Mouse (Mus musculus): ENCODE measurements around the gene Il5. TPM values are rescaled to one million over a fixed set of nuclear protein-coding genes. Genes with fewer than 3 reads are reported as not detected.

Gene Il5
- total and polyA plus RNA-seq, 2 experiments from 2014 or later: 0.10 to 0.29 TPM

DNA sequence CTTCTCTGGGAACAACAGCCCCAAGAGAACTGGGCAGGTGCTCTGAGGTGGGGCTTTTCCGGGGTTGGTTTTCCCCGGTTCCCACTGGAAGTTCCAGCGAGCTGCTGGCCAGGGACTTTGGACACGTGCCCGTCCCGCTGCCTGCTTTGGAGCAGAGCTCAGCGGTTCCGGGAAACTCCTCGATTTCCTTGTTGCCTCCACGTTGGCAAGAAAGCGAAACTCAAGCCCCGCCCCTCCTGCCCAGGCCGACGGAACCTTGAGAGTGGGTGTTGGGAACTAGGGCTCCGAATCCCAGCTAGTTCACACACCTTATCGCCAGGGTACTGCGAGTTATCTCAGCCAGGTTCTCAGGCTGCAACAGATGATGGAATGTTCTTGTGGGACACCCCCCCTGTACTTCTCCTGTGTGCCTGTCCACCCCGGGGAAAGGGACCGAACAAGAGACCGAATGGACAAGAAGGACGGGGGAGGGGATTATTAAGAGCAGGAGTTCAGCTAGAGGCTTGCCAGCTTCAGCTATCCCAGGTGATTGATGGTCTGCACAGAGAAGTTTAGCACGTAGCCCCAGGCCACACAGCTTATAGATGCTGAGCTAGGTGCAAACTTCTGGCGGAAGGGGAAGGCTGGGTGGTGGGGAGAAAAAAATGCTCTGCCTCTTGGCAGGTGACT lies 42.4 kb downstream of the Il5 start:
- no peak for ATAC-seq
- H3K27ac ChIP-seq (ENCODE audit: low read depth, low read length): 0 out of 2 replicates have a peak overlapping the region, but pooled peaks have one; percentile 22
- peak overlapping the region; percentile 35; the same call in 1 of the 2 replicates for H3K9ac ChIP-seq

DNA sequence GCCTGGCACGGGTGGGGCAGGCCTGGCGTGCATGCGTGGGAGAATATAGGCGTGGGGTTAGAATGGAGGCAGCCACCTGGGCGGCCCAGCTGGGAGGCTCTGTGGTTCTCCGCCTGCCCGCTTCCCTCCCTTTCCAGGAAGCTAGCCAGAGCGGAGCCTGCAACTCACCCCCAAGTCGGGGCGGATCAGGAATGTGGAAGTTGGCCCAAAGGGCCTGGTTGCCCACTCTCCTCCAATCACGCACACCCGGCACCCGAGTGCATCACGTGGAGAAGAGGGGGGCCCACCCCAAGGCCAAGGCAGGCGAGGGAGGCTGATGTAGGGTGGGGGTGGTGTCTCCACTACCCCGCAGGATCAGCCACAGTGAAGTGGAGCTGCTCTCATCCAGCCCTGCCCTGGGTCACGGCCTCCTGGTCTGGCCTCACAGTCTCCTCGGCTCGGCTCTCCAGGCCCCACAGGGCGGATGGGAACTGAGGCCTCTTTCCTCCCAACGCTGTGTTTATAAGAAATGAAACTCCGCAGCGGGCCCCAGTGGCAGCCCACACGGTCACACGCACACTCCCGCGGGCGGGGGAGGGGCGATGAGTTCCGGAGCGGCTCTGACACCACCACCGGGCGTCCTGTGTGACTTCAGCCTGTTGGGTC lies 43.0 kb downstream of the Il5 start:
- peak overlapping the region; percentile 26 for H3K4me3 ChIP-seq (ENCODE audit: low read depth, low read length)

More for the DNA sequence above, 42.4 kb downstream of the Il5 start:
- 5% methylated on average over 23 of the region's 23 CpGs for WGBS
- peak overlapping the region; percentile 26; the same call in 1 of the 2 replicates for H3K4me3 ChIP-seq (ENCODE audit: low read depth, low read length)
- H3K9me3 ChIP-seq (ENCODE audit: low read length): no peaks in the 10 kb centered on the region
- 0 out of 2 replicates have a peak, but pooled peaks cover 7% of the 10 kb centered on the region for H3K4me1 ChIP-seq (ENCODE audit: insufficient read depth)
- no peaks in the 10 kb centered on the region for H3K36me3 ChIP-seq (ENCODE audit: insufficient read depth)
- peak; percentile 36 for DNase-seq
- peaks cover 13% of the 10 kb centered on the region; the same call in 1 of the 2 replicates for H3K27me3 ChIP-seq (ENCODE audit: insufficient read depth, low read length)
- no peak for TF ChIP-seq CTCF (IDR thresholded peaks at IDR 0.05; ENCODE audit: low read depth)
- H3K4me2 ChIP-seq (ENCODE audit: low read depth): peak overlapping the region; percentile 59

DNA sequence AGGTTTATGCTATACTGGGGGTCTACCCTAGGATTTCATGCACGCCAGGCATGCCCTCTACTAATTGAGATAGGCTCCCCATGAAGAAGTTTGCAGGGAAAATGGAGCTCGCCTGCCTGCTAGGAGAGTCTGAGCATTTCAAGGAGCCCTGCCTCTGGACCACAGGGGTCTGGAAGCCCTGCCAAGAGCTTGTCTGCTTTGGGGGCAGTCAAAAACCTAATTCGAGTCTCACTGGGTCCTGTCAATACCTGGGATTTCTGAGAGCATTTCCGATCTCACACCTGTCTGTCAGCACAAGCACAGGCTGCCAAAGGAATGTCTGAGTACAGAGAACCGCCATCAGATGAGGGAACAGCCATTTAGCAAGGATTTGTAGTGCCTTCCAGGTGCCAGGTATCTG lies 44.0 kb downstream of the Il5 start:
- Histone ChIP-seq H3K4me1 (ENCODE audit: insufficient read depth) (0 out of 2 replicates have a peak, but pooled peaks cover 7% of the 10 kb centered on the region), H3K4me3 (ENCODE audit: low read depth, low read length) (no peak overlapping the region), H3K36me3 (ENCODE audit: insufficient read depth) (no peaks in the 10 kb centered on the region), H3K4me2 (ENCODE audit: low read depth) (no peak overlapping the region), H3K27me3 (ENCODE audit: insufficient read depth, low read length) (peaks cover 13% of the 10 kb centered on the region; the same call in 1 of the 2 replicates), H3K9ac (no peak overlapping the region), H3K9me3 (ENCODE audit: low read length) (no peaks in the 10 kb centered on the region), H3K27ac (ENCODE audit: low read depth, low read length) (no peak overlapping the region)
- no peak for ATAC-seq
- TF ChIP-seq CTCF (IDR thresholded peaks at IDR 0.05; ENCODE audit: low read depth): no peak
- DNase-seq: no peak
- WGBS: 46% methylated on average over 5 of the region's 5 CpGs

More for the DNA sequence above, 43.0 kb downstream of the Il5 start:
- Histone ChIP-seq H3K36me3 (ENCODE audit: insufficient read depth) (no peaks in the 10 kb centered on the region), H3K27me3 (ENCODE audit: insufficient read depth, low read length) (peaks cover 13% of the 10 kb centered on the region; the same call in 1 of the 2 replicates), H3K27ac (ENCODE audit: low read depth, low read length) (peak overlapping the region; percentile 22; the same call in 1 of the 2 replicates), H3K9me3 (ENCODE audit: low read length) (no peaks in the 10 kb centered on the region), H3K4me2 (ENCODE audit: low read depth) (peak overlapping the region; percentile 59), H3K4me1 (ENCODE audit: insufficient read depth) (0 out of 2 replicates have a peak, but pooled peaks cover 7% of the 10 kb centered on the region), H3K9ac (peak overlapping the region; percentile 35)
- DNase-seq (peak; percentile 64), ATAC-seq (peak; percentile 91)
- TF ChIP-seq CTCF (IDR thresholded peaks at IDR 0.05; ENCODE audit: low read depth): peak; percentile 60
- 4% methylated on average over 33 of the region's 33 CpGs for WGBS

DNA sequence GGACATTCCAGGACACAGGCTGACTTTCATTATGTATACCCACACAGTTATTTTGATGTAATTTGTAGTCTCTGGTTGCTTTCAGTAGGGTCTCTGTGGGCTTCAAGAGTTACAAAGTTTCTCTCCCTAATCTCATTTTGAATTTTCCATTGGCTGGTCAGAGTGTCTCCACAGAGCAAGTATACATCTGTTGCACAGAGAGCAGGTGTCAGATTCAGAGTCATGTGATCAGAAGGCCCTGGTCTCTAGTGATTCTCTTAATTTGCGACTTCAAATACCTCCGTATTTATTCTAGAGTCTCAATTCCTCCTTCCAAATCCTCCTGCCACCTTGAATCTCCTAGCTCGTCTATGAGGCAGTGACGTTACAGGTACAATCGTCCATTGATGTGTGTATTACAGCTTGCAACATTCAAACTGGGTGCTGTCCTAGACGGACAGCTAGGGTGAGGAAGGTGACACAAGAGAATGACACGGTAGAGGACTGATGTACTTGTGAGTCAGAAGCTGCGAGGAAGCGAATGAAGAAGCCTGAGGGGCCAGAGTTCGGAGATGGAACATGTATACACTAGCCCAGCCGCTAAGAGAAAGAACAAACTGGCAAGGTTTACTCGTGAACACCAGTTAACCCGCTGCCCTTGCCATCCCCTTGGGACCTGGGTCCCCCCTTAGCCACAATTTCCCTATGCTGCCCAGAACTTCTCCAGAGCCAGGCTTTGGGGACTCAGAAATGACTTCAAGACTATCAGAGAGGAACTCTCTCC lies 48.0 kb downstream of the Il5 start:
- ATAC-seq (no peak), DNase-seq (no peak)
- no peak overlapping the region for H3K9ac ChIP-seq
- no peak for TF ChIP-seq CTCF (IDR thresholded peaks at IDR 0.05; ENCODE audit: low read depth)
- 0 out of 2 replicates have a peak, but pooled peaks cover 4% of the 10 kb centered on the region for H3K4me1 ChIP-seq (ENCODE audit: insufficient read depth)
- no peak overlapping the region for H3K4me3 ChIP-seq (ENCODE audit: low read depth, low read length)
- H3K36me3 ChIP-seq (ENCODE audit: insufficient read depth): no peaks in the 10 kb centered on the region
- no peak overlapping the region for H3K27ac ChIP-seq (ENCODE audit: low read depth, low read length)
- H3K4me2 ChIP-seq (ENCODE audit: low read depth): no peak overlapping the region
- H3K9me3 ChIP-seq (ENCODE audit: low read length): no peaks in the 10 kb centered on the region
- peaks cover 5% of the 10 kb centered on the region; the same call in 1 of the 2 replicates for H3K27me3 ChIP-seq (ENCODE audit: insufficient read depth, low read length)
- WGBS: 85% methylated on average over 13 of the region's 13 CpGs

DNA sequence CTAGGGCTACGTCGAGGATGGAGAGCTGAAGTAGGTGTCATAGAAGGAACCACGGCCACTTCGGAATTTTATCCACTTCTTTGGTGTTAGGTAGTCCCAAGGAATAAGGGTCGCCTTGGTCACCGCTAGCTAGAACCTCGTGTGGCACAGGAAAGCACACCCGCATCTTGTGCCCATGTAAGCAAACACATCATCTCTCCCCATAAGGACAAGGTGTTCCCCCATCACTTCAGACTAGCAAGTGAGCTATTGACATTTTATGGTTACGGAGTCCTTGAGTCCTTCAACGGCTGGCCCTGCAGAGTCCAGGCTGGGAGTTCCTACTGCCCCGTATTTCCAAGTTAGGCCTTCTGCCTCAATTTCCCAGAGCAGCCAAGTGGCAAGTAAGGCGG lies 48.6 kb downstream of the Il5 start:
- ATAC-seq: no peak
- no peak for DNase-seq

DNA sequence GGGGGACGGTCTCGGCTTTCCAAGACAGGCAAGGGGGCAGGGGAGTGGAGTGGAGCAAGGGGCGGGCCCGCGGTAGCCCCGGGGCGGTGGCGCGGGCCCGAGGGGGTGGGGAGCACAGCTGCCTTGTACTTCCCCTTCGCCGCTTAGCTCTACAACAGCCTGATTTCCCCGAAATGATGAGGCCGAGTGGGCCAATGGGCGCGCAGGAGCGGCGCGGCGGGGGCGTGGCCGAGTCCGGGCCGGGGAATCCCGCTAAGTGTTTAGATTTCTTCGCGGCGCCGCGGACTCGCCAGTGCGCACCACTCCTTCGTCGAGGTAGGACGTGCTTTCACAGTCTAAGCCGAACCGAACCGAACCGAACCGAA lies 49.1 kb downstream of the Il5 start, which contains the start of gene Irf1:
Gene Irf1 (plus strand): TSS at position 255 of the 365 bp plus-strand sequence.
- no peak for TF ChIP-seq CTCF (IDR thresholded peaks at IDR 0.05; ENCODE audit: low read depth)
- Histone ChIP-seq H3K4me3 (ENCODE audit: low read depth, low read length) (peak within 1 kb of the TSS; percentile 67), H3K27me3 (ENCODE audit: insufficient read depth, low read length) (no peaks in the 10 kb centered on the region), H3K9ac (peak within 1 kb of the TSS; percentile 62), H3K36me3 (ENCODE audit: insufficient read depth) (no peaks in the 10 kb centered on the region), H3K27ac (ENCODE audit: low read depth, low read length) (0 out of 2 replicates have a peak within 1 kb of the TSS, but pooled peaks have one; percentile 15), H3K9me3 (ENCODE audit: low read length) (no peaks in the 10 kb centered on the region), H3K4me2 (ENCODE audit: low read depth) (peak within 1 kb of the TSS; percentile 95), H3K4me1 (ENCODE audit: insufficient read depth) (no peaks in the 10 kb centered on the region)
- DNase-seq (peak; percentile 85), ATAC-seq (peak; percentile 96)
- under 1% methylated on average over 40 of the region's 40 CpGs for WGBS

More for the DNA sequence above, 48.6 kb downstream of the Il5 start:
- H3K9ac ChIP-seq: no peak overlapping the region; the same call in 1 of the 2 replicates
- WGBS: 59% methylated on average over 12 of the region's 12 CpGs
- no peak for TF ChIP-seq CTCF (IDR thresholded peaks at IDR 0.05; ENCODE audit: low read depth)
- H3K27ac ChIP-seq (ENCODE audit: low read depth, low read length): no peak overlapping the region
- H3K36me3 ChIP-seq (ENCODE audit: insufficient read depth): no peaks in the 10 kb centered on the region
- 0 out of 2 replicates have a peak, but pooled peaks cover under 1% of the 10 kb centered on the region for H3K27me3 ChIP-seq (ENCODE audit: insufficient read depth, low read length)
- H3K4me1 ChIP-seq (ENCODE audit: insufficient read depth): no peaks in the 10 kb centered on the region
- peak overlapping the region; percentile 95 for H3K4me2 ChIP-seq (ENCODE audit: low read depth)
- H3K9me3 ChIP-seq (ENCODE audit: low read length): no peaks in the 10 kb centered on the region
- H3K4me3 ChIP-seq (ENCODE audit: low read depth, low read length): peak overlapping the region; percentile 67
